Mouse (Mus musculus) adrenal gland, adult 2 months (tissue): ENCODE results near the gene Nnmt. TPM values are rescaled to one million over a fixed set of nuclear protein-coding genes. Genes with fewer than 3 reads are reported as not detected.

Source experiments
- DNase-seq: peaks from one replicate; pipeline ENCODE4 v3.0.0; 2021
- polyA plus RNA-seq: library from polyadenylated mRNA; depleted of rRNA; stranded (reverse); fragments of >200 nt; gene quantifications from 2 replicates; pipeline ENCODE4 v1.2.3, GENCODE M21; 2012; rRNA removed
- total RNA-seq, 2 experiments: library from RNA; stranded (reverse); gene quantifications; 2 replicates each; pipeline ENCODE4 v1.2.3; 2021

The Nnmt gene
- total and polyA plus RNA-seq, 3 experiments = 4.1 to 147 (median 25.8) TPM

DNA sequence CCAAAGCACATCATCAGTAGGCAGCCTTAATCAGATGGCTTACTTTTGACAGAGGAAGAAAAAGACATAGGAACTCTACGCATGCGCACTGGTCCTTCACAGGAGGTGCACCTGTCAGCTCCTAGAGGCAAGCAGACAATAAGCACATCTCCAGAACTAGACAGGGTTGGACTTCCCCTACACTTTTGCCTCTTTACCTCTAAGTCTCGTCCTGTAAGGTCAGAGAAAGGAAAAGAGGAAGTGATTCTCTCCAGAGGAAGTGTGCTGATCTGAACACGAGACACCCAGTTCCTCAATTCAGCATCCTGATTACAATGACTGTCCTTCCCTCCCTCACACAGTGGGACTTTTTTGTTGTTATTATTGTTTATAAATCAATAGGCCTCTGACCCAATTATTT lies 46.3 kb downstream of the Nnmt start:
- DNase-seq = no peak

DNA sequence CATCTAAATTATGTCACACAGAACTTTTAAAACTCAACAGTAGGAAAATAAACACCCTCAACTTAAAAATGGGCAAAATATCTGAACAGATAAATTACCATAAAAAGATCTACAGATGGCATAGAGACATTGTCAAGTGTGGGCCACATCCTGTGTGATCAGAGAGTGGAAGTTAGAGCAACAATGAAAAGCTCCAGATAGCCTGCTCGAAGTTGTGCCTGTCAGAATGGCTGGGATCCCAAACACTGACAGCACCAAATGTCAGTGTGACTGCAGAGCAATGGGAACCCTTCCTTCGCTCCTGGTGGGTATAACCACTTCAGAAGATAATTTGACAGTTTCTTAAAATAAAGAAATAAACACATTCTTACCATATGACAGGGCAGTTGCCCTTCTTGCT lies 55.9 kb downstream of the Nnmt start:
- no peak for DNase-seq

GRCm38 (mm10) chr9:48547233-48547632 lies 57.7 kb downstream of the Nnmt start:
- no peak for DNase-seq

Other genes starting within 250 kb of the Nnmt start
- 100 to 1,000 TPM; 143 to 150 TPM for gene Rexo2, start 124.5 kb downstream of the Nnmt start, total RNA-seq
- gene Rexo2, start 124.5 kb downstream of the Nnmt start, polyA plus RNA-seq = 52.6 and 65.1 TPM in 2 replicates
- gene Rbm7, start 109.9 kb downstream of the Nnmt start, total RNA-seq = 10 to 100 TPM; 65.6 to 70.5 TPM
- gene Rbm7, start 109.9 kb downstream of the Nnmt start, polyA plus RNA-seq = 10.1 and 11.0 TPM in 2 replicates
- 10 to 100 TPM; 47.1 to 47.9 TPM for gene Gm5617, start 109.7 kb downstream of the Nnmt start, total RNA-seq
- gene Gm5617, start 109.7 kb downstream of the Nnmt start, polyA plus RNA-seq = 149 and 188 TPM in 2 replicates
- gene Zbtb16, start 231.1 kb upstream of the Nnmt start, total RNA-seq = 10 to 100 TPM; 25.6 to 73.3 TPM
- 17.7 and 20.4 TPM in 2 replicates for gene Zbtb16, start 231.1 kb upstream of the Nnmt start, polyA plus RNA-seq